Mouse (Mus musculus) C2C12 (cell line): Measurements from ENCODE around the gene Mcur1. TPM values are rescaled to one million over a fixed set of nuclear protein-coding genes. Genes with fewer than 3 reads are reported as not detected.

Experiments used
- H3K27me3 ChIP-seq: one replicate; pipeline ENCODE4 v1.6.1; 2011; ENCODE audit not compliant: control insufficient read depth, insufficient read depth, insufficient read length
- H3K36me3 ChIP-seq: one replicate; pipeline ENCODE4 v1.6.1; 2011; ENCODE audit not compliant: control insufficient read depth, insufficient read depth
- H3K4me3 ChIP-seq: one replicate; pipeline ENCODE4 v1.5.1; 2011; ENCODE audit warnings: mild to moderate bottlenecking, control low read depth; ENCODE audit not compliant: poor library complexity, insufficient read depth, severe bottlenecking
- H3K79me2 ChIP-seq: one replicate; pipeline ENCODE4 v1.6.1; 2011; ENCODE audit not compliant: control insufficient read depth, insufficient read depth
- H3K79me3 ChIP-seq: one replicate; pipeline ENCODE4 v1.6.1; 2011; ENCODE audit warnings: low read depth, control low read depth
- H3ac ChIP-seq: one replicate; pipeline ENCODE3; 2011; ENCODE audit warnings: low read depth; ENCODE audit not compliant: control insufficient read depth, insufficient read length
- CEBPB ChIP-seq: IDR thresholded peaks from one replicate; pipeline ENCODE4 v1.6.1; 2011; ENCODE audit warnings: low read depth, mild to moderate bottlenecking, control low read depth, moderate library complexity
- CTCF ChIP-seq: IDR thresholded peaks from one replicate; pipeline ENCODE4 v1.5.1; 2011; ENCODE audit not compliant: control insufficient read depth, insufficient read depth, insufficient read length
- FOSL1 ChIP-seq: IDR thresholded peaks from one replicate; pipeline ENCODE4 v1.8.0; 2011; ENCODE audit warnings: mild to moderate bottlenecking, low read length; ENCODE audit not compliant: poor library complexity, insufficient read depth, severe bottlenecking
- MAX ChIP-seq: IDR thresholded peaks from one replicate; pipeline ENCODE4 v1.6.1; 2011; ENCODE audit warnings: mild to moderate bottlenecking, control low read depth
- MYOD1 ChIP-seq: IDR thresholded peaks from one replicate; pipeline ENCODE4 v1.6.1; 2011; ENCODE audit warnings: low read depth; ENCODE audit not compliant: control insufficient read depth, insufficient read length
- MYOG ChIP-seq: IDR thresholded peaks from one replicate; pipeline ENCODE4 v1.6.1; 2011; ENCODE audit not compliant: control insufficient read depth, insufficient read length; ENCODE audit errors: extremely low read depth
- USF1 ChIP-seq: IDR thresholded peaks from one replicate; pipeline ENCODE4 v1.6.1; 2011; ENCODE audit warnings: low read depth, mild to moderate bottlenecking, control low read depth, moderate library complexity
- polyA plus RNA-seq: library from polyadenylated mRNA; unstranded; fragments of >200 nt; fragmentation: generic; extraction: Trizol; gene quantifications from one replicate; pipeline ENCODE4 v1.2.1, GENCODE M21; 2012; ENCODE audit warnings: missing spikeins

Mcur1 gene
- polyA plus RNA-seq, 1 experiment, result 4.8 TPM

DNA sequence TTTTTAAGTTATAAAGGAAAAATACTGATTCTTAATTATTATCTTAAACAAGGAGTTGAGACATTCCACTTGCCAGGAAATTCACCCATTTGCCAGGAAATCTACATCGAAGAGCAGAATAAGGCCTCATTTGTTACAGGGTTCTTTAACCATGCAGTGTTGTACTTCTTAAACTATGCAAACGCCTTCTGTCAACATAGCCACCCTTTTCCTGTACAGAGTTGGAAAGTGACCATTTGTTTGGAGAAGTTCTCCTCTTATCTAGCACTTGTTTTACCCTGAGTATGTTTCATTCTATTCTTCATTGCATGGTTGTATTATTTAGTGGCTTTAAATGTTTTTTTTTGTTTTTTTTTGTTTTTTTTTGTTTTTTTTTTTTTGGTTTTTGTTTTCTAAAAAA lies 14.0 kb upstream of the Mcur1 start:
- Histone ChIP-seq H3K79me2 (no peaks in the 10 kb centered on the region), H3K36me3 (no peaks in the 10 kb centered on the region), H3K4me3 (no peak overlapping the region), H3ac (no peak overlapping the region), H3K79me3 (no peaks in the 10 kb centered on the region), H3K27me3 (no peaks in the 10 kb centered on the region)
- TF ChIP-seq MAX (no peak), FOSL1 (no peak), CEBPB (no peak), USF1 (no peak), CTCF (no peak), MYOG (no peak), MYOD1 (no peak)

DNA sequence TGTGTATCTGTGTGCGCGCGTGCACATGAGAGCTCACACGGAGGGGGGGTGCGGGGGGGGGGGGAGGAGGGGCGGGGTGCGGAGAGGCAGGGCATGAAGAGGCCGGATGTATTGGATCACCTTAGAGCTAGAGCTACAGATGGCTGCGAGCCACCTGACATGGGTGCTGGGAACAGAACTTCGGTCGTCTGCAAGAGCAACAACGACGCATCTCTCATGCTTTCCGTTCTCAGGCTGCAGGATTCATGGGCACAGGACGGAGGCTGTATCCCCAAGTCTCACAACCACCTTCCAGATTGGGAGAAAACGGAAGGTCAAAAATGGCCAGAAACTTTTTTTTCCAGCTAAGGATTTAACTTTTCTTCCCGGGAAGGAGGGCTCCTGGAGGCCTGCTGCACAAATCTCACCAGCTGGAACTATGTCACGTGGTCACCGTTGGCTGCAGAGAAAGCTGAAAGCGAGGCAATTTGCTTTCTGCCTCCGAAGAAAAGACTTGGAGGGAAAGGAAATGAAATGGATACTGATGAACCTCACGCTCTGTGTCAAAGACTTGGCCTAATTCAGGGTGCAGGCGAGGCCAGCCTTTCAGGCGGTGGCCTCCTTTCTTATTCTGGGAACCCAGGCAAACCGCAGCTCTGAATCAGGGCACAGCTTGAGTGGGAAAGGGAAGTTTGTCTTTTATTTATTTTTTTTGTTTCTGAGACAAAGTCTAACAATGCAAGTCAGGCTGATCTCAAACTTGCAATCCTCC lies 7.3 kb upstream of the Mcur1 start:
- no peak overlapping the region for H3ac ChIP-seq
- H3K4me3 ChIP-seq, result no peak overlapping the region
- H3K36me3 ChIP-seq, result no peaks in the 10 kb centered on the region
- no peaks in the 10 kb centered on the region for H3K27me3 ChIP-seq
- no peaks in the 10 kb centered on the region for H3K79me2 ChIP-seq
- TF ChIP-seq MYOG, result no peak
- no peak for TF ChIP-seq MYOD1
- no peak for TF ChIP-seq FOSL1
- no peak for TF ChIP-seq CEBPB
- no peak for TF ChIP-seq CTCF
- no peak for TF ChIP-seq USF1
- TF ChIP-seq MAX, result no peak
- no peaks in the 10 kb centered on the region for H3K79me3 ChIP-seq

DNA sequence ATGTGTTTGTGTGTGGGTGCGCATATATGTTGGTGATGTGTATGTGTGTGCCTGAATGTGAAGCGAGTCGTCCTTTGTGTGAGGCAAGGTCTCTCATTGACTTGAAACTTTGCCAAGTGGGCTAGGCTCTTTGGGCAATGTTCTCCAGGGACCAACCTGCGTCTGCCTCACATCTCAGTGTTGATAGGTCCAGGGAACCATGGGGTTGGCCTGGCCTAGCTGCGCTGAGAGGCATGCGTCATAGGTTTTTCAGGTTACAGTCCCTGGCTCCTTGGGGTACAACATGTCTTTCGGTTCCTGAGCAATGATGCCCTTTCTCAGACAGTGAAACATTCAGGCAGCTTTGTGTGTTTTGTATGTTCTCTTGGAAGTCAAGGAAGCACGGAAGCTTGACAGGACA lies 6.2 kb upstream of the Mcur1 start:
- H3K4me3 ChIP-seq, result no peak overlapping the region
- TF ChIP-seq MYOG (no peak), USF1 (no peak), CEBPB (no peak), MYOD1 (no peak)

DNA sequence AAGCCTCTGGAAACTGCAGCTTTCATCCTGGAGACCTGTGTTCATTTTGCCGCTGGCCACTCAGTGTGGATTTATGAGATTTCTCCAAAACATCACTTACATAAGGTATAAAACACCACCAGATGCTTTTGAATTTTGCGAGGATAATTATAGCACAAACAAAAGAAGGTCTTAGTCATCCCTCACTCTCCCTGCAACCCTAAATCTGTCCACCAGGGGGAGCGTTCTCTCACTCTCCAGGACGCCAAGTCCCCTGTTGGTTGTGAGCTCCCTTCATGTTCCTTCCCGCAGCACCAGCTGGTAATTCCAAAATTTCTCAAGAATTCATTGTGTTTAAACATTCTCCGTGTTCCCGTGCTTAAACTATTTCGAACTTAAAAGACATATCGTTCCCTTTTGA lies 5.4 kb upstream of the Mcur1 start:
- Histone ChIP-seq H3ac (no peak overlapping the region), H3K36me3 (no peaks in the 10 kb centered on the region), H3K4me3 (no peak overlapping the region), H3K79me3 (no peaks in the 10 kb centered on the region), H3K27me3 (no peaks in the 10 kb centered on the region), H3K79me2 (no peaks in the 10 kb centered on the region)
- no peak for TF ChIP-seq CEBPB
- no peak for TF ChIP-seq FOSL1
- no peak for TF ChIP-seq USF1
- TF ChIP-seq MAX, result no peak
- TF ChIP-seq MYOD1, result no peak
- TF ChIP-seq MYOG, result no peak
- TF ChIP-seq CTCF, result no peak

More for the DNA sequence above, 6.2 kb upstream of the Mcur1 start:
- no peaks in the 10 kb centered on the region for H3K79me3 ChIP-seq
- no peaks in the 10 kb centered on the region for H3K36me3 ChIP-seq
- H3ac ChIP-seq, result no peak overlapping the region
- no peaks in the 10 kb centered on the region for H3K27me3 ChIP-seq
- no peaks in the 10 kb centered on the region for H3K79me2 ChIP-seq

DNA sequence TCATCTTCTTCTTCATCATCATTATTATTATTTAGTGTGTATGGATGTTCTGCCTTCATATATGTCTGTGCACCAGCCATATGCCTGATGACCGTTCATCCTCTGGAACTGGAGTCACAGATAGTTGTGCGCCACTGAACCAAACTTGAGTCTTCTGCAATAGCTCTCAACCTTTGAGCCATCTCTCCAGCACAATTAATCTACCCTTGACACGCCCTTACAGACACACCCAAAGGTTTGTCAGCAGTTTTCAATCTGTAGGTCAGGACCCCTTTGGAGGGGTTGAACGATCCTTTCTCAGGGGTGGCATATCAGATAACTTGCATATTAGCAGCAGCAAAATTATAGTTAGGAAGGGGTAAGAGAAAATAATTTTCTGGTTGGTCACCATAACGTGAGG lies 4.7 kb upstream of the Mcur1 start:
- H3K4me3 ChIP-seq, result no peak overlapping the region
- H3ac ChIP-seq, result no peak overlapping the region
- H3K27me3 ChIP-seq, result no peaks in the 10 kb centered on the region
- TF ChIP-seq USF1 (no peak), CTCF (no peak), FOSL1 (no peak), CEBPB (no peak), MYOG (no peak), MAX (no peak), MYOD1 (no peak)
- H3K36me3 ChIP-seq, result no peaks in the 10 kb centered on the region
- H3K79me3 ChIP-seq, result no peaks in the 10 kb centered on the region
- no peaks in the 10 kb centered on the region for H3K79me2 ChIP-seq

DNA sequence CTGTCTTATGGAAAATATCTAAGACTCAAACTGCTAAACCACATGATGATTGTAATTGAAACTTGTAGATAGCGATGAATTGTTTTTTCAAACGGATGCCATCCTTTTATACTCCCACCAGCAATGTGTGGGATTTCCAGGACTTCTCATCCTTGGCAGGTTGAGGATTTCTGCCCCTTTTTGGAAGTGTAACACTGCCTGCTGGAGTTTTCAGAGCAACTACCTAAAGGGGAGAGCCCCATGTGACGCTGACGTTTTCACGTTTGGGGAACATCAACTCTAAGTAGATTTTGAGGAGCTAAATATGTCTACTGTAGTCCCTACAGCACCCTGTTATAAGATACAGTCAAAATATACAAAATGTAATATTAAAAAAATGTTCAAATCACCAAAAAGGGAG lies 2.7 kb upstream of the Mcur1 start:
- Histone ChIP-seq H3ac (no peak overlapping the region), H3K79me2 (peaks cover 14% of the 10 kb centered on the region), H3K36me3 (no peaks in the 10 kb centered on the region), H3K79me3 (peaks cover 1% of the 10 kb centered on the region), H3K4me3 (no peak overlapping the region), H3K27me3 (no peaks in the 10 kb centered on the region)
- no peak for TF ChIP-seq MYOG
- no peak for TF ChIP-seq FOSL1
- no peak for TF ChIP-seq USF1
- TF ChIP-seq CTCF, result no peak
- TF ChIP-seq CEBPB, result no peak
- TF ChIP-seq MYOD1, result no peak
- TF ChIP-seq MAX, result no peak
